Mouse (Mus musculus) stomach, postnatal 0 days (tissue): ENCODE data around the gene Psmb9. TPM values are rescaled to one million over a fixed set of nuclear protein-coding genes. Genes with fewer than 3 reads are reported as not detected.

Experiments used
- ATAC-seq: fragments of 200-750 bp; cut with Nextera tagmentation; 2 replicates; pipeline ENCODE4 v1.8.0; 2017; ENCODE audit not compliant: low FRiP score, low TSS enrichment
- DNase-seq: peaks from one replicate; pipeline ENCODE4 v3.0.0-alpha.2; 2016; ENCODE audit warnings: low spot score
- H3K27ac ChIP-seq: fragments of 300-500 bp; sonication (generic); replicated peaks from 2 replicates; pipeline ENCODE4 v1.5.1; 2014; ENCODE audit warnings: mild to moderate bottlenecking, control low read depth
- H3K27me3 ChIP-seq: fragments of 300-500 bp; sonication (generic); 2 replicates; pipeline ENCODE4 v1.6.1; 2014; ENCODE audit warnings: low read length; ENCODE audit not compliant: control insufficient read depth, insufficient read depth
- H3K36me3 ChIP-seq: fragments of 300-500 bp; sonication (generic); 2 replicates; pipeline ENCODE4 v1.6.1; 2014; ENCODE audit warnings: low read length, mixed read lengths; ENCODE audit not compliant: control insufficient read depth, insufficient read depth
- H3K4me1 ChIP-seq: fragments of 300-500 bp; sonication (generic); replicated peaks from 2 replicates; pipeline ENCODE4 v1.6.1; 2014; ENCODE audit warnings: antibody characterized with exemption; ENCODE audit not compliant: control insufficient read depth, insufficient read depth
- H3K4me2 ChIP-seq: fragments of 300-500 bp; sonication (generic); replicated peaks from 2 replicates; pipeline ENCODE4 v1.6.1; 2014; ENCODE audit warnings: low read depth, mild to moderate bottlenecking, control low read depth, moderate library complexity
- H3K4me3 ChIP-seq: fragments of 300-500 bp; sonication (generic); 2 replicates; pipeline ENCODE4 v1.5.1; 2014; ENCODE audit warnings: low read depth, low read length, control low read depth
- H3K9ac ChIP-seq: fragments of 300-500 bp; sonication (generic); 2 replicates; pipeline ENCODE4 v1.6.1; 2014; ENCODE audit warnings: mild to moderate bottlenecking, low read length, control low read depth, mixed read lengths
- H3K9me3 ChIP-seq: fragments of 300-500 bp; sonication (generic); 2 replicates; pipeline ENCODE4 v1.6.1; 2016; ENCODE audit warnings: low read length; ENCODE audit not compliant: control insufficient read depth
- CTCF ChIP-seq: IDR thresholded peaks from 2 replicates; pipeline ENCODE4 v1.5.1; 2016; ENCODE audit warnings: antibody characterized with exemption, low read depth, mild to moderate bottlenecking, moderate library complexity
- EP300 ChIP-seq: optimal IDR thresholded peaks from 2 replicates; pipeline ENCODE3; 2016; ENCODE audit warnings: antibody characterized with exemption
- WGBS: fragments of 180-500 bp; shearing (Covaris S2); extraction: QIAGEN DNeasy Blood & Tissue Kit; methylation state at CpG from one replicate; pipeline ENCODE4 v1.1.7; 2014; 5-methylcytosine and 5-hydroxymethylcytosine counted together
- polyA plus RNA-seq: library from polyadenylated mRNA; unstranded; fragments of >200 nt; fragmentation: Nextera tagmentation; extraction: Ambion mirVana; gene quantifications from 2 replicates; pipeline ENCODE4 v1.2.1, GENCODE M21; 2015

Psmb9 gene
- polyA plus RNA-seq, 1 experiment from 2014 or later = 12.8 TPM

DNA sequence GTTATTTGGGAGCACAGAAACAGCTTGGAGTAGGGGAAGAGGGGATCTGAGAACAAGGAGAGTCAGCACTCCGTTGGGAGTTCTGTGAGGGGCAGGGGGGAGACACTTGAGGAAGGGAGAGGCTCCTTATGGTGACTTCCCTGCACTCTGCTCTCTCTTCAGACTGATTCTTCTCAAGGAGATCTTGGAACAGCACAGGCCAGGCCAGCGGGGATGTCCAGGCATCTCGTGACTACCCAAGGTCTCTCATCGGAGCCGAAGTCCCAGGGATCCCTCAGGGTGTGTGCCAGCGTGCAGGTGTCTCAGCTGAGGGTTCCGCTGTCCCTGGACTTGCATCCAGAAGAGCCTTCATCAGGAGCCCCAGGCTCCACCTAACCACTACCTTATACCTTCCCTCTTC lies 48.9 kb downstream of the Psmb9 start:
- no peaks in the 10 kb centered on the region; the same call in 1 of the 2 replicates for H3K27me3 ChIP-seq
- H3K4me1 ChIP-seq = peaks cover 2% of the 10 kb centered on the region; the same call in 1 of the 2 replicates
- DNase-seq (no peak), ATAC-seq (no peak)
- 78% methylated on average over 7 of the region's 7 CpGs for WGBS
- no peak overlapping the region for H3K4me3 ChIP-seq
- H3K4me2 ChIP-seq = no peak overlapping the region
- H3K9ac ChIP-seq = no peak overlapping the region
- H3K9me3 ChIP-seq = no peaks in the 10 kb centered on the region
- no peaks in the 10 kb centered on the region for H3K36me3 ChIP-seq
- no peak overlapping the region for H3K27ac ChIP-seq
- TF ChIP-seq CTCF = no peak
- TF ChIP-seq EP300 = no peak

DNA sequence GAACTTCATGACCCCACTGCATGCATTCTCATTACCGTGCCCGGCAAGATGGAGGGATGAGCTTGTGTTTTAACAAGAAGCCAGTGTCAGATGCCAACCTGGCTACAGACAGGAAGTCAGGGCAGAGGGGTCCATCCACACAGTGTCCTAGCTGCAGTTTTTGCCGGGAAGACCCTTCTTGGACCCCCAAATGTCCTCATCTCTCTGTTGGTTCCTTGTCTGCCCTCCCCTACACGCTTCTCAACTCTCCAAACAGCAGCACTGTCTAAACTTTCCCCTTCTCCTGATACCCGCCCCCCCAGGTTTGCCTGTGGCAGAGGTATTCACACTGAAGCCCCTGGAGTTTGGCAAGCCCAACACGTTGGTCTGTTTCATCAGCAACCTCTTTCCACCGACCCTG lies 50.0 kb downstream of the Psmb9 start:
- Histone ChIP-seq H3K27ac (no peak overlapping the region), H3K4me3 (no peak overlapping the region), H3K4me2 (no peak overlapping the region), H3K36me3 (no peaks in the 10 kb centered on the region), H3K4me1 (peaks cover 2% of the 10 kb centered on the region; the same call in 1 of the 2 replicates), H3K27me3 (no peaks in the 10 kb centered on the region; the same call in 1 of the 2 replicates), H3K9me3 (no peaks in the 10 kb centered on the region), H3K9ac (no peak overlapping the region)
- ATAC-seq = no peak
- TF ChIP-seq EP300 = no peak
- no peak for TF ChIP-seq CTCF
- DNase-seq = no peak
- 66% methylated on average over 7 of the region's 7 CpGs for WGBS

DNA sequence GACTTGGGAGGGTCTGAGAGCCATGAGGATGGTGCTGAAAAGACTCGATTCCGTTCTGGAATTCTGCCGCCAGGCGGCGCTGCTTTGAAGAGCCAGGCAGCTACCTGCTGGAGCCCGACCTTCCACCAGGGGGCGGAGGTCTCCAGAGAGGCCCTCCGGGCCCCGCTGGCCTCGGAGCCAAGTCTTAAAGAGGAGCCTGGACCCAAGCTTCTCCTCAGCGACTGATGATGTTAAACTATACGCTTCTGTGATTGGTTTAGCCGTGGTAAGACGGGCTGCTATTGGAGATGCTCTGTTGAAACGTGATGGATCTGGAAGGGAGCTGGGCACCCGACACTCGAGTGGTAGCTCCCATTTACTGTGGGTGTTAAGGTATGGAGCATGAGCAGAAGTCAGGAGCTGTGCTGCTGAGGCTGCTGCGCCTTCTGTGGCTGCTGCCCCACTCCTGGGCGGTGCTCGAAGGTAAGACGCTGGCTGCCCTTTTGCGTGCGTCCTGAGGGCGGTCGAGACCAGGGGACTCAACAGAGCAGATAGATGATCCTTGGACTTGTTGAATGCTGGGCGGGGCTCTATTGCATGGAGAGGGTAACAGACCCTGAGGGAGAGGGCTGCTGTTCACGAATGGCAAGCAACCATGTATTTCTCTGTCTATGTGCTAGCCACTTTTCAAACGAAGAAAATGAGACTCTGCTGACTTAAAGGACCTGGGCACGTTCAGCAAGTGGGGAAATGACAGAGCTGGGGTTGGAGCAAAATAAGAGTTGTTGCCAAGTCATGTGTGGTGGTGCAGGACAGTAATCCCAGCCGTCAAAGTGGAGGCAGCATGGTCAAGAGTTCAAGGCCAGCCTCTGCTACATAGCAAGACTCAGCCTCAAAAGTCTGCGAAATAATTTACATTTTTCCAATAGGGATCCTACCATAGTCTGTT lies 52.0 kb downstream of the Psmb9 start:
- Histone ChIP-seq H3K9ac (0 out of 2 replicates have a peak overlapping the region, but pooled peaks have one; percentile 27), H3K27ac (no peak overlapping the region), H3K4me2 (peak overlapping the region; percentile 62), H3K9me3 (no peaks in the 10 kb centered on the region), H3K27me3 (no peaks in the 10 kb centered on the region; the same call in 1 of the 2 replicates), H3K4me1 (peaks cover 2% of the 10 kb centered on the region; the same call in 1 of the 2 replicates), H3K4me3 (peak overlapping the region; percentile 28), H3K36me3 (no peaks in the 10 kb centered on the region)
- WGBS = 5% methylated on average over 31 of the region's 31 CpGs
- ATAC-seq (peak; percentile 97), DNase-seq (peak; percentile 98)
- TF ChIP-seq CTCF = peak; percentile 100
- no peak for TF ChIP-seq EP300

DNA sequence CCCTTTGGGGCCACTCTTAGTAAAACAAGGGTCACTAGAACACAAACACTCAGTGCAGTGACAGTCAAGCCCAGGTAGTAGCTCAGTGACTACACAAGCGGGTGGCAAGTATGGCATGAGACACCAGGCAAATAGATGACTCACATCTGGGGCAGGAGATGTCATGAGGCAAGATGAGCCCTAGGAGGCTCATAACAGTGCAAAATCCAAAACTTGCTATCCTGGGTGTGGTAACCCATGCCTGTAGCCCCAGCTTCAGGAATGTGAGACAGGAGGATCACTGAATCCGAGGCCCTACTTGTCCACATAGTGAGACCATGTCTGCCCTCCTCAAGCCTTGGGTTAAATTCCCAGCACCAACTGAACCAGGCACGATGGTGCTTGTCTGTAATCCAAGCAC lies 53.1 kb downstream of the Psmb9 start:
- WGBS = 76% methylated on average over 3 of the region's 3 CpGs
- Histone ChIP-seq H3K9ac (no peak overlapping the region), H3K4me3 (no peak overlapping the region), H3K4me1 (peaks cover 2% of the 10 kb centered on the region; the same call in 1 of the 2 replicates), H3K36me3 (no peaks in the 10 kb centered on the region), H3K9me3 (no peaks in the 10 kb centered on the region), H3K27ac (no peak overlapping the region), H3K4me2 (no peak overlapping the region), H3K27me3 (no peaks in the 10 kb centered on the region; the same call in 1 of the 2 replicates)
- TF ChIP-seq CTCF = no peak
- no peak for TF ChIP-seq EP300
- ATAC-seq = no peak
- no peak for DNase-seq

- no peak for TF ChIP-seq EP300
- peak; percentile 67 for TF ChIP-seq CTCF
- no peak overlapping the region for H3K9ac ChIP-seq
- ATAC-seq (no peak), DNase-seq (peak; percentile 38)
- H3K27me3 ChIP-seq = no peaks in the 10 kb centered on the region; the same call in 1 of the 2 replicates
- H3K4me1 ChIP-seq = peaks cover 2% of the 10 kb centered on the region; the same call in 1 of the 2 replicates
- no peak overlapping the region for H3K27ac ChIP-seq
- H3K4me3 ChIP-seq = no peak overlapping the region
- H3K4me2 ChIP-seq = no peak overlapping the region
- no peaks in the 10 kb centered on the region for H3K36me3 ChIP-seq
- no peaks in the 10 kb centered on the region for H3K9me3 ChIP-seq
- WGBS = 68% methylated on average over 11 of the region's 11 CpGs
Measured at GRCm38 (mm10) chr17:34133289-34133688, 54.3 kb downstream of the Psmb9 start.

Other genes with a start within 250 kb of the Psmb9 start
- 92.7 and 96.8 TPM in 2 replicates for gene Pfdn6, start 247.4 kb downstream of the Psmb9 start, polyA plus RNA-seq
- 17.1 and 20.2 TPM in 2 replicates for gene Wdr46, start 247.1 kb downstream of the Psmb9 start, polyA plus RNA-seq
- gene B3galt4, start 236.3 kb downstream of the Psmb9 start, polyA plus RNA-seq = 15.0 and 15.2 TPM in 2 replicates
- 24.7 and 26.3 TPM in 2 replicates for gene Vps52, start 232.0 kb downstream of the Psmb9 start, polyA plus RNA-seq
- 1,740 and 1,781 TPM in 2 replicates for gene Rps18, start 231.8 kb downstream of the Psmb9 start, polyA plus RNA-seq
- gene H2-K1, start 187.4 kb downstream of the Psmb9 start, polyA plus RNA-seq = 129 and 130 TPM in 2 replicates
- 13.3 and 14.6 TPM in 2 replicates for gene Ring1, start 163.1 kb downstream of the Psmb9 start, polyA plus RNA-seq
- 37.6 and 42.4 TPM in 2 replicates for gene H2-Ke6, start 159.7 kb downstream of the Psmb9 start, polyA plus RNA-seq
- 114 and 118 TPM in 2 replicates for gene Slc39a7, start 156.1 kb downstream of the Psmb9 start, polyA plus RNA-seq
- gene Rxrb, start 156.0 kb downstream of the Psmb9 start, polyA plus RNA-seq = 25.0 and 26.9 TPM in 2 replicates
- 0.18 and 0.29 TPM in 2 replicates for gene Col11a2, start 148.3 kb downstream of the Psmb9 start, polyA plus RNA-seq
- 0.25 and 0.29 TPM in 2 replicates for gene H2-Oa, start 95.4 kb downstream of the Psmb9 start, polyA plus RNA-seq
- 9.1 and 9.5 TPM in 2 replicates for gene H2-DMa, start 68.2 kb downstream of the Psmb9 start, polyA plus RNA-seq
- gene Brd2, start 65.1 kb downstream of the Psmb9 start, polyA plus RNA-seq = 45.0 and 48.1 TPM in 2 replicates
- gene H2-DMb2, start 44.5 kb downstream of the Psmb9 start, polyA plus RNA-seq = 0.45 and 0.53 TPM in 2 replicates
- 2.1 and 2.6 TPM in 2 replicates for gene H2-DMb1, start 34.7 kb downstream of the Psmb9 start, polyA plus RNA-seq
- 7.0 and 8.3 TPM in 2 replicates for gene Tap1, start 211 bp downstream of the Psmb9 start, polyA plus RNA-seq
- 15.5 and 16.2 TPM in 2 replicates for gene Psmb8, start 10.0 kb upstream of the Psmb9 start, polyA plus RNA-seq
- gene Tap2, start 15.8 kb upstream of the Psmb9 start, polyA plus RNA-seq = 5.8 and 5.9 TPM in 2 replicates
- gene H2-Ob, start 51.1 kb upstream of the Psmb9 start, polyA plus RNA-seq = 0.13 and 0.16 TPM in 2 replicates
- 19.3 and 20.1 TPM in 2 replicates for gene H2-Ab1, start 69.9 kb upstream of the Psmb9 start, polyA plus RNA-seq
- gene H2-Aa, start 100.1 kb upstream of the Psmb9 start, polyA plus RNA-seq = 6.8 and 8.2 TPM in 2 replicates
- 5.6 and 6.7 TPM in 2 replicates for gene H2-Eb1, start 118.1 kb upstream of the Psmb9 start, polyA plus RNA-seq
- not detected in 2 replicates for gene H2-Eb2, start 137.9 kb upstream of the Psmb9 start, polyA plus RNA-seq
- 0.13 and 0.16 TPM in 2 replicates for gene Btnl2, start 167.1 kb upstream of the Psmb9 start, polyA plus RNA-seq
- gene Btnl1, start 189.4 kb upstream of the Psmb9 start, polyA plus RNA-seq = 0.04 TPM in 1 of 2 replicates, not detected in the other
- gene BC051142, start 211.1 kb upstream of the Psmb9 start, polyA plus RNA-seq = 0.59 and 0.86 TPM in 2 replicates